Mouse (Mus musculus) hindbrain, embryonic 11.5 days (tissue): ENCODE data around the gene AC109138.7. TPM values are rescaled to one million over a fixed set of nuclear protein-coding genes. Genes with fewer than 3 reads are reported as not detected.

Source experiments
- ATAC-seq: fragments of 200-750 bp; cut with Nextera tagmentation; 2 replicates; pipeline ENCODE4 v1.8.0; 2017; ENCODE audit warnings: mild to moderate bottlenecking, moderate TSS enrichment, moderate library complexity; ENCODE audit not compliant: low FRiP score
- DNase-seq: peaks from one replicate; pipeline ENCODE4 v3.0.0-alpha.2; 2015; ENCODE audit warnings: low spot score
- H3K27ac ChIP-seq: fragments of 300-500 bp; sonication (generic); 2 replicates; pipeline ENCODE4 v1.5.1; 2014; ENCODE audit warnings: mild to moderate bottlenecking, low read depth, low read length
- H3K27me3 ChIP-seq: fragments of 300-500 bp; sonication (generic); 2 replicates; pipeline ENCODE4 v1.6.1; 2014; ENCODE audit warnings: mild to moderate bottlenecking, low read length, moderate library complexity, mixed read lengths; ENCODE audit not compliant: control insufficient read depth, insufficient read depth
- H3K36me3 ChIP-seq: fragments of 300-500 bp; sonication (generic); 2 replicates; pipeline ENCODE4 v1.6.1; 2014; ENCODE audit warnings: mild to moderate bottlenecking, low read length, moderate library complexity, mixed read lengths; ENCODE audit not compliant: control insufficient read depth, insufficient read depth
- H3K4me1 ChIP-seq: fragments of 300-500 bp; sonication (generic); replicated peaks from 2 replicates; pipeline ENCODE4 v1.6.1; 2014; ENCODE audit warnings: low read length, mixed read lengths; ENCODE audit not compliant: control insufficient read depth, insufficient read depth
- H3K4me2 ChIP-seq: fragments of 300-500 bp; sonication (generic); replicated peaks from 2 replicates; pipeline ENCODE4 v1.6.1; 2014; ENCODE audit warnings: mild to moderate bottlenecking, low read depth, low read length
- H3K4me3 ChIP-seq: fragments of 300-500 bp; sonication (generic); 2 replicates; pipeline ENCODE4 v1.5.1; 2014; ENCODE audit warnings: low read depth, low read length
- H3K9ac ChIP-seq: fragments of 300-500 bp; sonication (generic); 2 replicates; pipeline ENCODE4 v1.6.1; 2014; ENCODE audit warnings: low read depth, low read length
- H3K9me3 ChIP-seq: fragments of 300-500 bp; sonication (generic); 2 replicates; pipeline ENCODE4 v1.6.1; 2016; ENCODE audit warnings: low read length; ENCODE audit not compliant: control insufficient read depth
- WGBS: fragments of 180-500 bp; shearing (Covaris S2); extraction: QIAGEN DNeasy Blood & Tissue Kit; methylation state at CpG from one replicate; pipeline ENCODE4 v1.1.7; 2014; 5-methylcytosine and 5-hydroxymethylcytosine counted together
- polyA plus RNA-seq: library from polyadenylated mRNA; unstranded; fragments of >200 nt; fragmentation: Nextera tagmentation; extraction: Ambion mirVana; gene quantifications from 2 replicates; pipeline ENCODE4 v1.2.1, GENCODE M21; 2014

The AC109138.7 gene
- polyA plus RNA-seq, 1 experiment from 2014 or later: not detected

GRCm38 (mm10) chr19:4196548-4196947 is 17.6 kb upstream of the AC109138.7 start:
- 72% methylated on average over 5 of the region's 5 CpGs for WGBS
- Histone ChIP-seq H3K4me3 (no peak overlapping the region), H3K27me3 (no peaks in the 10 kb centered on the region), H3K36me3 (peaks cover 11% of the 10 kb centered on the region), H3K27ac (no peak overlapping the region), H3K9ac (no peak overlapping the region), H3K9me3 (no peaks in the 10 kb centered on the region), H3K4me1 (peaks cover 14% of the 10 kb centered on the region), H3K4me2 (no peak overlapping the region)
- no peak for ATAC-seq
- DNase-seq: no peak

GRCm38 (mm10) chr19:4197180-4197579 is 17.0 kb upstream of the AC109138.7 start:
- no peak for ATAC-seq
- peaks cover 11% of the 10 kb centered on the region for H3K36me3 ChIP-seq
- H3K4me1 ChIP-seq: peaks cover 16% of the 10 kb centered on the region
- 69% methylated on average over 3 of the region's 3 CpGs for WGBS
- no peak overlapping the region for H3K4me2 ChIP-seq
- no peaks in the 10 kb centered on the region for H3K9me3 ChIP-seq
- H3K9ac ChIP-seq: no peak overlapping the region
- no peak overlapping the region for H3K27ac ChIP-seq
- DNase-seq: no peak
- H3K4me3 ChIP-seq: no peak overlapping the region
- no peaks in the 10 kb centered on the region for H3K27me3 ChIP-seq

GRCm38 (mm10) chr19:4201291-4201909 is 12.8 kb upstream of the AC109138.7 start, which contains the start of gene Rad9a:
Rad9a (minus strand) TSS chr19:4201662.
- DNase-seq: peak; percentile 98

GRCm38 (mm10) chr19:4202149-4202548 is 12.0 kb upstream of the AC109138.7 start:
- no peak for DNase-seq
- peak; percentile 31 for ATAC-seq
- Histone ChIP-seq H3K4me3 (peak overlapping the region; percentile 68), H3K4me1 (peaks cover 13% of the 10 kb centered on the region), H3K27ac (no peak overlapping the region), H3K9me3 (no peaks in the 10 kb centered on the region), H3K9ac (peak overlapping the region; percentile 80), H3K27me3 (no peaks in the 10 kb centered on the region; the same call in none of the 2 replicates), H3K36me3 (no peaks in the 10 kb centered on the region), H3K4me2 (peak overlapping the region; percentile 97)
- 33% methylated on average over 7 of the region's 7 CpGs for whole genome bisulfite sequencing

More at GRCm38 (mm10) chr19:4201291-4201909, 12.8 kb upstream of the AC109138.7 start, which contains the start of gene Rad9a:
- ATAC-seq: peak; percentile 82
- peak within 1 kb of the TSS; percentile 81 for H3K9ac ChIP-seq
- WGBS: under 1% methylated on average over 34 of the region's 34 CpGs
- H3K4me3 ChIP-seq: peak within 1 kb of the TSS; percentile 68
- peak within 1 kb of the TSS; percentile 97 for H3K4me2 ChIP-seq
- H3K27ac ChIP-seq: peak within 1 kb of the TSS; percentile 60; the same call in 1 of the 2 replicates
- H3K4me1 ChIP-seq: peaks cover 13% of the 10 kb centered on the region
- no peaks in the 10 kb centered on the region for H3K9me3 ChIP-seq
- no peaks in the 10 kb centered on the region for H3K36me3 ChIP-seq
- no peaks in the 10 kb centered on the region; the same call in none of the 2 replicates for H3K27me3 ChIP-seq

DNA sequence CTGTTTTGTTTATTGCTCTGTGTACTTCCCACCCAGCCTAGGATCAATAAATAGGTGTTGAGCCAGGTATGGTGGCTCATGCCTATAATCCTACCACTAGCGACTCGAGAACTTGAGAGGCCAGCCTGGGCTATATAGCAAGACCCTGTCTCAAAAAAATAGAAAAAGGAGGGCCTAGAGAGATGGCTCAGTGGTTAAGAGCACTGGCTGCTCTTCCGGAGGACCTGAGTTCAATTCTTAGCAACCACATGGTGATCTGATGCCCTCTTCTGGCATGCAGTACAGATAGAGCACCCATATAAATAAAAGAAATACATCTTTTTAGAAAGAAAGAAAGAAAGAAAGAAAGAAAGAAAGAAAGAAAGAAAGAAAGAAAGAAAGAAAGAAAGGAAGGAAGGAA is 11.0 kb upstream of the AC109138.7 start:
- Histone ChIP-seq H3K36me3 (no peaks in the 10 kb centered on the region), H3K4me1 (peaks cover 13% of the 10 kb centered on the region), H3K9me3 (no peaks in the 10 kb centered on the region), H3K27ac (no peak overlapping the region), H3K4me3 (no peak overlapping the region), H3K27me3 (no peaks in the 10 kb centered on the region; the same call in none of the 2 replicates), H3K9ac (no peak overlapping the region), H3K4me2 (no peak overlapping the region)
- ATAC-seq: no peak
- DNase-seq: no peak
- 72% methylated on average over 3 of the region's 3 CpGs for WGBS

GRCm38 (mm10) chr19:4203604-4204326 is 10.4 kb upstream of the AC109138.7 start:
- H3K27ac ChIP-seq: no peak overlapping the region
- no peak overlapping the region for H3K4me2 ChIP-seq
- no peaks in the 10 kb centered on the region for H3K9me3 ChIP-seq
- ATAC-seq: no peak
- whole genome bisulfite sequencing: 67% methylated on average over 13 of the region's 13 CpGs
- no peak overlapping the region for H3K4me3 ChIP-seq
- H3K9ac ChIP-seq: no peak overlapping the region
- no peaks in the 10 kb centered on the region; the same call in none of the 2 replicates for H3K27me3 ChIP-seq
- H3K36me3 ChIP-seq: no peaks in the 10 kb centered on the region
- peaks cover 13% of the 10 kb centered on the region for H3K4me1 ChIP-seq
- no peak for DNase-seq

DNA sequence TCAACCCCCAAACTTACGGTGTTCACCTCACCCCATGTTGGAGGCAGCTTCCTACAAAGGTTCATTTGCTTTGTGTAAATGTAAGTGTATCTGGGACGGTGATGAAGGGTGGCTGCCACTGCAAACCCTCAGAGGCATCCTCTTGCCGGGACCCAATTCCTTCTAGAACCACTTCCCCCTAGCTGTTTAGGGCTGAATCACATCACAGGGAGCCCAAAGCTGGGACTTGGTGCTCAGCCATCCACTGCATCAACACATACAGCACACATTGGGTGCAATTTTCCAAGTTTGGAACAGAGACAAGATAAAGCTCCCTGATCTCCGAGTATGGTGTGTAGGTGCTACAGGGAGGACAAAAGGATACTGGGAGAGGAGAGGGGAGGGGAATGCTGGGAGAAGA is 9.3 kb upstream of the AC109138.7 start:
- 74% methylated on average over 4 of the region's 4 CpGs for WGBS
- Histone ChIP-seq H3K9me3 (no peaks in the 10 kb centered on the region), H3K36me3 (no peaks in the 10 kb centered on the region), H3K4me1 (peaks cover 13% of the 10 kb centered on the region), H3K27me3 (no peaks in the 10 kb centered on the region; the same call in none of the 2 replicates), H3K27ac (no peak overlapping the region), H3K9ac (no peak overlapping the region), H3K4me2 (no peak overlapping the region), H3K4me3 (no peak overlapping the region)
- DNase-seq (no peak), ATAC-seq (no peak)

DNA sequence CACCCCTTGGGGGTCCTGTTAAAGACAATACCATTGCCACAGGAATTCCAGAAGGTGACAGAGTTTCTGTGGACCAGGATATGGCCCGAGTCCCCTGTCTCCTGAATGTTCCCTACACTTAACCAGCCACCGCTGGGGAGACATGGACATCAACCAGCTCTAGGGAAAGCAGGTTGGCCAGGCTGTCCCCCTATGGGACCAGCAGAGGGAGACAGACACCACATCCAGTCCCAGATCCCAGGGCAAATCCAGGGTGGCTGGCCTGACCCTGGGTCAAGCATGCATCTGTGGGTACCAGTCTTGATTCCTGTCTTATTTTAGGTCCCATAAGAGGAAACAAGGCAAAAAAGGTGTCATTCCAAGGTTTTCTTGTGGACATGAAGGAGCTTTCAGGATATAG is 7.2 kb upstream of the AC109138.7 start:
- Histone ChIP-seq H3K4me3 (no peak overlapping the region), H3K9me3 (no peaks in the 10 kb centered on the region), H3K36me3 (no peaks in the 10 kb centered on the region), H3K9ac (no peak overlapping the region), H3K27me3 (no peaks in the 10 kb centered on the region; the same call in none of the 2 replicates), H3K4me2 (no peak overlapping the region), H3K27ac (no peak overlapping the region), H3K4me1 (peaks cover 4% of the 10 kb centered on the region)
- no peak for ATAC-seq
- 6% methylated on average over 2 of the region's 2 CpGs for WGBS
- DNase-seq: peak; percentile 78
